Mouse (Mus musculus) kidney, adult 2 months (tissue): ENCODE data around the gene Cdk6.

ENCODE experiments used
- CTCF ChIP-seq: fragments of 200-500 bp; conservative IDR thresholded peaks from 2 replicates; pipeline ENCODE4 v1.5.1; 2011; ENCODE audit warnings: low read depth, mild to moderate bottlenecking, control low read depth, low read length, moderate library complexity, mixed read lengths; ENCODE audit not compliant: insufficient read depth, insufficient read length
- POLR2A ChIP-seq: fragments of 200-500 bp; IDR thresholded peaks from one replicate; pipeline ENCODE4 v1.6.1; 2011; ENCODE audit warnings: low read depth, low read length, control low read depth

GRCm38 (mm10) chr5:3343566-3344080 is 2.3 kb downstream of the Cdk6 start:
- TF ChIP-seq CTCF (no peak), POLR2A (no peak)
